Comparison of ENCODE assay signal across 21 mouse cellular contexts in the genomic region with DNA sequence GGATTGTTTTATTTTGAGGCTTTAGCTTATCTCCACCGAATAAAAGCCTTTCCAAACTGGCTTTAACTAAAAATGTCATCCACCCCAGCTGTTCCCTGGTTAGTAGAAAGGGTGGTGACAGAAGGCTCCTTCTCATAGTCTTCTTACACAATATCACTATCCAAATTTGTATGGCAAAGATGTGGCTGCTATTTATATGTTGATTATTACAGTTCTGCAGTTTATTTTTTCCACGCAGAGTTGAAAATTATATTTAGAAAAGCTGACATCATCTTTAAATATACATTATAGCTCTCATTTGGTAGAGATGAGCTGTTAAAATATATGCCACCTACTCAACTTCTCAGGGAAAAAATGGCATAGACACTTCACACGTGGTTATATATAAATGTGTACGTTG.
DNase-seq lines count a peak whose midpoint lies in the region; ATAC-seq and TF ChIP-seq lines count a peak whose summit lies in the region.
"Had no signal": no experiment of that assay in that cellular context is flagged by ENCODE, and none has a peak within 500 bp of the region (broad histone marks: within the 10 kb centered on the region; RNA-seq: fewer than 3 reads in every experiment).

No protein-coding gene starts in this region.

- peak; percentile 97 for ATAC-seq in frontal cortex, adult (ENCODE audit: low TSS enrichment)

- DNase-seq in frontal cortex, postnatal 10 days (ENCODE audit: low spot score in 2 of 2) = no peak
- DNase-seq in layer of hippocampus, adult 18-20 months (ENCODE audit: low spot score in 2 of 2) = peak; percentile 13 to 60
- no peak for DNase-seq in layer of hippocampus, postnatal 10 days (ENCODE audit: low spot score in 2 of 2)
- peak; percentile 29 to 61 for DNase-seq in left cerebral cortex, postnatal 14 days (ENCODE audit: low spot score in 2 of 2)
- DNase-seq in spleen, adult 18-20 months = no peak
- DNase-seq: adrenal gland, postnatal 10 days; B cell, adult 2 months; cerebellum, adult 2 months; gastrocnemius, postnatal 14 days; kidney, adult 8-10 months; kidney, postnatal 36 days; lung, adult 2 months; lung, postnatal 36 days; right cerebral cortex, postnatal 25 days had no signal

- H3K4me1 ChIP-seq in cortical plate, adult 2 months (ENCODE audit: control insufficient read depth, insufficient read depth, low read length) = peaks cover 2% of the 10 kb centered on the region; the same call in 1 of the 2 replicates
- H3K4me1 ChIP-seq: heart, embryonic 13.5 days; hindbrain, embryonic 10.5 days; limb, embryonic 10.5 days; neural tube, embryonic 12.5 days had no signal

- H3K27ac ChIP-seq in cortical plate, adult 2 months (ENCODE audit: insufficient read depth, low read length) = peak overlapping the region; percentile 87; the same call in 1 of the 2 replicates
- H3K27ac ChIP-seq: heart, embryonic 13.5 days; hindbrain, embryonic 10.5 days; limb, embryonic 10.5 days; neural tube, embryonic 12.5 days had no signal

- TF ChIP-seq POLR2A in cortical plate, adult 2 months (IDR thresholded peaks at IDR 0.05; ENCODE audit: extremely low read depth, insufficient read depth, low read length) = no peak

- no peak for TF ChIP-seq CTCF in cortical plate, adult 2 months (IDR thresholded peaks at IDR 0.05; ENCODE audit: extremely low read depth, insufficient read depth, low read length)

- H3K4me3 ChIP-seq in cortical plate, adult 2 months (ENCODE audit: insufficient read depth, low read length) = no peak overlapping the region
- H3K4me3 ChIP-seq: erythroblast, embryonic 14.5 days; heart, embryonic 13.5 days; hindbrain, embryonic 10.5 days; limb, embryonic 10.5 days; neural tube, embryonic 12.5 days had no signal

- intact Hi-C loops in left cerebral cortex, postnatal 14 days (cut with DNase I) = no loop called here

Comparison
In these comparisons a context has a peak if more than half of its experiments do, and no peak if none do; other contexts are left out.
1. DNase-seq: peak in layer of hippocampus, adult 18-20 months (2 of 2) and left cerebral cortex, postnatal 14 days (2 of 2); none in frontal cortex, postnatal 10 days (0 of 2), layer of hippocampus, postnatal 10 days (0 of 2) and spleen, adult 18-20 months (0 of 2).